Mouse (Mus musculus): ENCODE measurements around the gene Tex37. TPM values are rescaled to one million over a fixed set of nuclear protein-coding genes. Genes with fewer than 3 reads are reported as not detected.

The Tex37 gene
- polyA plus RNA-seq, 1 experiment from 2014 or later, result not detected

DNA sequence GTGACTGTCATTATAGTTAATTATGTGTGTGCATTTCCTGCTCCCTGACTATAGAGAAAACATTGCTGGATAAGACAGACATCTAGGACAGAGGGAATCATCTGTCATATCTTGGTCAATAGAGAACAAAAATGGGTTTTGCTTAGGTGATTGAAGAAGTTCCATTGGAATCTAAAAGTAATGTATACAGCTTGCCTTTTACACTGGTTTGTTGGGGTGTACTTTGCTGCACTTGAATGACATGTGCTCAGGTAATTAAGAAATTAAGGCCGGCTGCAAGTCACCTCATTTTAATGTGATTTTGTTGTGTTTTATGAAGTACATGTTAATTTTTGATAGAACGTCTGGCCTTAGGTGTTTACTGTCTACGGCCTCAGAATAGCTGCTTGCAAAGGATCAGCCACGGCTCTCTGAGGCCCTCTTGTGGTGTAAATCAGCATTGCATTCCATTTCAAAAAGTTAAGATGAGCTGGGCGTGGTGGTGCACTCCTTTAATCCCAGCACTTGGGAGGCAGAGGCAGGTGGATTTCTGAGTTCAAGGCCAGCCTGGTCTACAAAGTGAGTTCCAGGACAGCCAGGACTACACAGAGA, 37.9 kb downstream of the Tex37 start:
- H3K27ac ChIP-seq, result no peak overlapping the region
- no peak overlapping the region for H3K4me2 ChIP-seq
- no peaks in the 10 kb centered on the region for H3K27me3 ChIP-seq
- H3K9me3 ChIP-seq, result no peaks in the 10 kb centered on the region
- no peak for ATAC-seq (ENCODE audit: insufficient number of reproducible peaks, insufficient read depth, low FRiP score, low TSS enrichment, low read depth)
- no peak overlapping the region for H3K4me3 ChIP-seq (replicated peaks)
- H3K4me1 ChIP-seq (replicated peaks), result no peaks in the 10 kb centered on the region
- no peak overlapping the region for H3K9ac ChIP-seq (replicated peaks)
- peaks cover 48% of the 10 kb centered on the region for H3K36me3 ChIP-seq
- 15% methylated on average over 5 of the region's 5 CpGs for WGBS

DNA sequence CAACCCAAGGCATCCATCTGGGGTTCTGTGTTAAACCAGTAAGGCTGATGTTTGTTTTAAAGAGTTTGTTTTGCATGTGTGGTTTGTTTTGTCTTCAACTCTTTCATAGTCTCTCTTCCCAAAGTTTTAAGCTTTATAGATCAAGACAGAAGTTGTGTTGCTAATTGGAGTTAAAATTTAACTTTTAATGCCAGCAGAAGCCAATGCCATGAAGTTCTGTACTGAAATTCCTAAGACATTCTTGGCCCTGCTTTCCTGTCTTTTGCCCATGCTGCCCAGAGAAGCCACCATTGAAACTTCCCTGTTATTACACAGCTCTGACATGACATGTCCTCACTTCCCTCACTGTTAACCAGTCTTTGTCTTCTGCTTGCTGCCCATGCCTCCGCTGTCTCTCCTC, 43.7 kb downstream of the Tex37 start:
- WGBS, result 93% methylated on average over 1 of the region's 1 CpGs
- ATAC-seq (ENCODE audit: insufficient number of reproducible peaks, insufficient read depth, low FRiP score, low TSS enrichment, low read depth), result no peak
- no peaks in the 10 kb centered on the region for H3K4me1 ChIP-seq (replicated peaks)
- H3K4me2 ChIP-seq, result no peak overlapping the region
- H3K27ac ChIP-seq, result no peak overlapping the region
- H3K9ac ChIP-seq (replicated peaks), result no peak overlapping the region
- H3K36me3 ChIP-seq, result peaks cover 12% of the 10 kb centered on the region; the same call in 1 of the 2 replicates
- H3K9me3 ChIP-seq, result no peaks in the 10 kb centered on the region
- H3K27me3 ChIP-seq, result no peaks in the 10 kb centered on the region
- no peak overlapping the region for H3K4me3 ChIP-seq (replicated peaks)

DNA sequence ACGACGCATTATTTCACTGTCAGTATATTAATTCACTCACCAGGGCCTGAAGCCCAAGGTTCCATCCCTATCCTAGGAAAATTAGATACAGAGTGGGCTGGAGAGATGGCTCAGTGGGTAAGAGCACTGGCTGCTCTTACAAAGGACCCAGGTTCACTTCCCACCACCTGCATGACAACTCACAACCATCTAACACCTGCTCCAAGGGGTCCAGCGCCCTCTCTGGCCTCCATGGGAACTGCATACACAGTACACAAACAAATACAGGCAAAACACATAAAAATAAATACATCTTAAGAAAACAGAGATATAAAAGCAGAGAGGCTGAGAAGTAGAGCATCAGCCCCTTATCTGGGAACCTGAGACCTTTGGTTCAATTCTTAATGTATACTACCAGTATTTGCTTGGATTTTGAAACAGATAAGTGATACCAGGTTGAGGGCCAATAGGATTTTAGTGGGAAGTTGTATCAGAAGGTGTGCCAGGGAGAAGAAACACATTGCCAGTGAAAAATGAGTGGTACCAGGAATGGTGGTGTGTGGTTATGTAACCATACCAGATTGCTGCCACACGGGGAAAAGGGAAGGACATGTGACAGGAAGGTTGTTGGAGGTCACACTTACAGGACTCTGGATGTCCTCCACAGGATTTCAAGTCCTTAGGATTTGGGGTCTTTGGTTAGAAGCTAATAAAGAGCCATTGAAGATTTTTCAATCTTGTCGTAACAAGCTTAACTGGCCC, 44.5 kb downstream of the Tex37 start:
- no peaks in the 10 kb centered on the region for H3K4me1 ChIP-seq (replicated peaks)
- WGBS, result 77% methylated on average over 5 of the region's 5 CpGs
- H3K36me3 ChIP-seq, result peaks cover 9% of the 10 kb centered on the region; the same call in 1 of the 2 replicates
- no peaks in the 10 kb centered on the region for H3K27me3 ChIP-seq
- no peak overlapping the region for H3K27ac ChIP-seq
- no peak overlapping the region for H3K4me2 ChIP-seq
- ATAC-seq (ENCODE audit: insufficient number of reproducible peaks, insufficient read depth, low FRiP score, low TSS enrichment, low read depth), result no peak
- H3K9ac ChIP-seq (replicated peaks), result no peak overlapping the region
- H3K9me3 ChIP-seq, result no peaks in the 10 kb centered on the region
- H3K4me3 ChIP-seq (replicated peaks), result no peak overlapping the region

DNA sequence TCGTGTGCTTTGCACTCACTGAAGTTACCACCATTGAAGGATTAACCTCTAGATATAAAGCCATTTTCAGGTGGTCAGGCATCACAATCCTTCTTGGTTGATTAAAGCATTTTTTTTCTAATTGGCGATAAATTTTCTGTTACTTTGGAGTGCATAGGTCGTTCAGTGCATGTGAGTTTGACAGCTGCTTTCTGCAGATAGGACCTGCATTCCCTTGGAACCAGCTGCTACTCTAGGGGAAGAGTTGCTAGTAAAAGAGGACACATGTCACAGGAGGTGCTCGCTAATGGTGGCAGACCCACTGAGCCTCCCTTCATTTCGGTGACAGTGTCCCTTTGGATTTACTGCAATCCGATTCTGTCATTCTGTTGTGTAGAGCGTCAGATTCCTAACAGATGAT, 46.2 kb downstream of the Tex37 start:
- WGBS, result 79% methylated on average over 7 of the region's 7 CpGs
- Histone ChIP-seq H3K4me1 (replicated peaks) (no peaks in the 10 kb centered on the region), H3K4me2 (no peak overlapping the region), H3K9me3 (no peaks in the 10 kb centered on the region), H3K27ac (no peak overlapping the region), H3K9ac (replicated peaks) (no peak overlapping the region), H3K36me3 (no peaks in the 10 kb centered on the region), H3K4me3 (replicated peaks) (no peak overlapping the region), H3K27me3 (no peaks in the 10 kb centered on the region)
- ATAC-seq (ENCODE audit: insufficient number of reproducible peaks, insufficient read depth, low FRiP score, low TSS enrichment, low read depth), result no peak

DNA sequence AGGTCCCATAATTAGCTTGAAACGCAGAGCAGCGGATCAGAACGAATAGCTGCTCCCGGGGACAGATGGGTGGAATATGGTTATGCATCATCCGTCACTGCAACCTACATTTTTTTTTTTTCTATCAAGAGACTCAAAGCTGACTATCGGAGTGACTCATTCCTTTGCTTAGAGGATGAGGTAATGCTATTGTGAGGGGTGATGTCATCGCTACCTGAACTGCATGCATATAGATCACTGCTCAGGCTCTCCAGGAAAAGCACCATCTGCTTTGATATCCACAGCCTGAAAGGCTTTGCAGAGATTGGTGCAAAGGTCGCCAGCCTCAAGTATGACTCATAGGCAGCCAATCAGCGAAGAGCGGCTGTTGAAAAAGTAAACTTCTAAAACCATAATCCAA, 46.6 kb downstream of the Tex37 start:
- H3K9ac ChIP-seq (replicated peaks), result no peak overlapping the region

DNA sequence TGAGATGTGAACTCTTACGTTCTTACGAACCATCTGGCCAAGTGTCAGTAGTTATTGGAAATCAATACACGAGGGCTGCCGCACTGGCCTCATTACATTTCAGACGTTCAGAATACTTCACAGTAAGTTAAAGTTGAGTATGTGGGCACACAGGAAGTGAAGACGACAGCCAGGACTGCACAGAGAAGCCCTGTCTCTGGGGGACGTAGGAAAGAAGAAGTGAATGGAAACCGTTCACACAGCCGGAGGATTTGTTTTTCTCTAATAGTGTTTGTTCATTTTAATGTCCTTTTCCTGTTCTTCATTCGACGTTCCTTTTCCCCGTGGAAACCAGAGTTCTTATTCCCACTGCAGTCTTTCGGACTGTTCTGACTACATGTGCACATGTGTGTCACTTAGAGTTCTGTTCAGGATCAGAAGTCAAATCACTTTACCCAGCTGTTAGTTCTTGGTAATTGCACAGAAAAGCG, 47.2 kb downstream of the Tex37 start:
- Histone ChIP-seq H3K4me2 (no peak overlapping the region), H3K4me1 (replicated peaks) (no peaks in the 10 kb centered on the region), H3K27me3 (no peaks in the 10 kb centered on the region), H3K36me3 (no peaks in the 10 kb centered on the region), H3K9me3 (no peaks in the 10 kb centered on the region), H3K9ac (replicated peaks) (no peak overlapping the region), H3K27ac (no peak overlapping the region), H3K4me3 (replicated peaks) (no peak overlapping the region)
- 67% methylated on average over 14 of the region's 14 CpGs for WGBS
- ATAC-seq (ENCODE audit: insufficient number of reproducible peaks, insufficient read depth, low FRiP score, low TSS enrichment, low read depth), result no peak

More for the DNA sequence above, 46.6 kb downstream of the Tex37 start:
- Histone ChIP-seq H3K4me2 (no peak overlapping the region), H3K4me1 (replicated peaks) (no peaks in the 10 kb centered on the region), H3K36me3 (no peaks in the 10 kb centered on the region), H3K4me3 (replicated peaks) (no peak overlapping the region), H3K27ac (no peak overlapping the region), H3K9me3 (no peaks in the 10 kb centered on the region), H3K27me3 (no peaks in the 10 kb centered on the region)
- 82% methylated on average over 10 of the region's 10 CpGs for WGBS
- no peak for ATAC-seq (ENCODE audit: insufficient number of reproducible peaks, insufficient read depth, low FRiP score, low TSS enrichment, low read depth)

DNA sequence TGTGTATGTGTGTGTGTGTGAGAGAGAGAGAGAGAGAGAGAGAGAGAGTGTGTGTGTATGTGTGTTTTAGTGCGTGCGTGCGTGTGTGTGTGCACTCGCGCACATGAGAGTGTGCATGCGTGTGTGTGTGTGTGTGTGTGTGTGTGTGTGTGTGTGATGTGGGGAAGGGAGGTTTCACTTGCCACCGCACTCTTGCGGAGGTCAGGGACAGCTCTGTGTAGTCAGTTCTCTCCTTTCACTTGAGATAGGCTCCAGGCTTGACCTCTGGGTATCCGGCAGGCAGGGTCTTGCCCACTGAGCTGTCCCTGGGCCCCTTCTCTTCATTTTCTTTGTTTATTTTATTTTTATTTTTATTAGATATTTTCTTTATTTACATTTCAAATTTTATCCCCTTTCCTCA, 51.4 kb downstream of the Tex37 start:
- Histone ChIP-seq H3K27me3 (no peaks in the 10 kb centered on the region), H3K27ac (no peak overlapping the region), H3K9ac (replicated peaks) (no peak overlapping the region), H3K9me3 (no peaks in the 10 kb centered on the region), H3K4me1 (replicated peaks) (no peaks in the 10 kb centered on the region), H3K4me3 (replicated peaks) (no peak overlapping the region), H3K36me3 (no peaks in the 10 kb centered on the region), H3K4me2 (no peak overlapping the region)
- no peak for ATAC-seq (ENCODE audit: insufficient number of reproducible peaks, insufficient read depth, low FRiP score, low TSS enrichment, low read depth)
- 89% methylated on average over 9 of the region's 9 CpGs for WGBS

DNA sequence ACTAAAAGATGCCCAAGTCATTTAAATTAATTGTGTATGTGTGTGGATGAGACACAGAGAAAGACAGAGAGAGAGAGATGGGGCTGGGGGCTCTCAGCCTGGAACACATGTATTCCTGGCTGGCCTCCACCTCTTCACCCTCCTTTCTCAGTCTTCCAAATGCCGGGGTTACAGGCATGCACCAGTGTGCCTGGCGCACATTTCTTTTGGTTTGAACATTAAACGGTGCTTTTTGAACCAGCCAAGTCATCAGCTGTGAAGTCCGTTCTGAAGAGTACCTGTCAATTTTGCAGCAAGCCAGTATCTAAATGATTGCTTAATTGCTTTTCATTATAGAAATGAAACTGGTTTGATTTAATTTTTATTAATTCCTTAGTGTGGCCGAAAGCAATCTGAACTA, 52.0 kb downstream of the Tex37 start:
- 87% methylated on average over 5 of the region's 5 CpGs for WGBS
- H3K4me2 ChIP-seq, result no peak overlapping the region
- no peaks in the 10 kb centered on the region for H3K4me1 ChIP-seq (replicated peaks)
- no peaks in the 10 kb centered on the region for H3K36me3 ChIP-seq
- no peak overlapping the region for H3K9ac ChIP-seq (replicated peaks)
- H3K27me3 ChIP-seq, result no peaks in the 10 kb centered on the region
- no peaks in the 10 kb centered on the region for H3K9me3 ChIP-seq
- no peak for ATAC-seq (ENCODE audit: insufficient number of reproducible peaks, insufficient read depth, low FRiP score, low TSS enrichment, low read depth)
- no peak overlapping the region for H3K4me3 ChIP-seq (replicated peaks)
- no peak overlapping the region for H3K27ac ChIP-seq

DNA sequence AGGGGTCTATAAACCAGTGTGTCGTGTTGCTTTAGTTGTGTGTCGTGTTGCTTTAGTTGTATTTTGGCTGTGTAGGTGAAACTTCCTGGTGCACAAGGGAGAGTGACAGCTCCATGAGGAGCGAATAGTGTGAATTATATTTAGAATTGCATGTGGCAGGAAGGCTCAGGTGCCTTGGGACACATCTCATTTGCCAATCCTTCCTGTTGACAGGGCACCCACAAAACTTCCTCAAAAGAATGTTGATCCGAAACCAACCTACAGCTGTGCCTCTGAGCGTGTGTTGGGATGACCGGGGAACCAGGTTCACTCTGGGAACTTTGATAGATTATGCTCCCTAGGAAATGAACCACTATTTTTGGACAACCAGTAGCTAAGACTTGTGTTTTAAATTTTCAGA, 54.4 kb downstream of the Tex37 start:
- Histone ChIP-seq H3K4me3 (replicated peaks) (no peak overlapping the region), H3K9me3 (no peaks in the 10 kb centered on the region), H3K4me2 (no peak overlapping the region), H3K27ac (no peak overlapping the region), H3K27me3 (no peaks in the 10 kb centered on the region), H3K36me3 (peaks cover 6% of the 10 kb centered on the region), H3K9ac (replicated peaks) (no peak overlapping the region), H3K4me1 (replicated peaks) (no peaks in the 10 kb centered on the region)
- no peak for ATAC-seq (ENCODE audit: insufficient number of reproducible peaks, insufficient read depth, low FRiP score, low TSS enrichment, low read depth)
- WGBS, result 88% methylated on average over 6 of the region's 6 CpGs

Other genes starting within 250 kb of the Tex37 start
- 3.5 TPM in 2 replicates for gene Rpia, start 126.7 kb downstream of the Tex37 start, polyA plus RNA-seq (2016; fragmentation: Nextera tagmentation; extraction: Ambion mirVana)
- gene Eif2ak3, start 74.4 kb downstream of the Tex37 start, polyA plus RNA-seq (2016; fragmentation: Nextera tagmentation; extraction: Ambion mirVana), result 13.0 and 13.6 TPM in 2 replicates
- gene Foxi3, start 37.6 kb upstream of the Tex37 start, polyA plus RNA-seq (2016; fragmentation: Nextera tagmentation; extraction: Ambion mirVana), result not detected in 2 replicates
- gene Thnsl2, start 225.5 kb upstream of the Tex37 start, polyA plus RNA-seq (2016; fragmentation: Nextera tagmentation; extraction: Ambion mirVana), result 5.6 and 6.0 TPM in 2 replicates

All from limb, embryonic 12.5 days (tissue).